Mouse (Mus musculus): ENCODE data around the gene Sp6.
A peak's percentile ranks its signal among the peaks of the same experiment; 100 is the strongest.

The Sp6 gene

GRCm38 (mm10) chr11:96982355-96982754 is 30.8 kb upstream of the Sp6 start:
- DNase-seq (ENCODE audit: low spot score) = peak; percentile 85

GRCm38 (mm10) chr11:96982859-96983258 is 30.3 kb upstream of the Sp6 start, which contains the start of gene Sp2:
Sp2 (minus strand) TSS chr11:96982959.
- no peak for DNase-seq (ENCODE audit: low spot score)

GRCm38 (mm10) chr11:96984903-96985302 is 28.3 kb upstream of the Sp6 start:
- no peak for DNase-seq (ENCODE audit: low spot score)

GRCm38 (mm10) chr11:96986463-96986862 is 26.7 kb upstream of the Sp6 start:
- DNase-seq (ENCODE audit: low spot score) = no peak

GRCm38 (mm10) chr11:96987873-96988655 is 25.1 kb upstream of the Sp6 start:
- DNase-seq (ENCODE audit: low spot score) = no peak

- DNase-seq (ENCODE audit: low spot score) = no peak
Measured at GRCm38 (mm10) chr11:96991501-96991900, 21.7 kb upstream of the Sp6 start.

GRCm38 (mm10) chr11:96992722-96993311 is 20.4 kb upstream of the Sp6 start:
- DNase-seq (ENCODE audit: low spot score) = no peak

- DNase-seq (ENCODE audit: low spot score) = no peak
Measured at GRCm38 (mm10) chr11:96995031-96995430, 18.2 kb upstream of the Sp6 start.

GRCm38 (mm10) chr11:96995836-96996772 is 17.1 kb upstream of the Sp6 start:
- no peak for DNase-seq (ENCODE audit: low spot score)

- DNase-seq (ENCODE audit: low spot score) = no peak
Measured at GRCm38 (mm10) chr11:96996773-96997379, 16.3 kb upstream of the Sp6 start.

GRCm38 (mm10) chr11:96997380-96997956 is 15.7 kb upstream of the Sp6 start:
- DNase-seq (ENCODE audit: low spot score) = no peak

- no peak for DNase-seq (ENCODE audit: low spot score)
Measured at GRCm38 (mm10) chr11:97003170-97003569, 10.0 kb upstream of the Sp6 start.

- no peak for DNase-seq (ENCODE audit: low spot score)
Measured at GRCm38 (mm10) chr11:97007093-97007794, 6.0 kb upstream of the Sp6 start.

- DNase-seq (ENCODE audit: low spot score) = no peak
Measured at GRCm38 (mm10) chr11:97009198-97009790, 3.9 kb upstream of the Sp6 start.

GRCm38 (mm10) chr11:97017696-97018582 is 4.7 kb downstream of the Sp6 start:
- no peak for DNase-seq (ENCODE audit: low spot score)

GRCm38 (mm10) chr11:97018583-97019344 is 5.6 kb downstream of the Sp6 start:
- no peak for DNase-seq (ENCODE audit: low spot score)

GRCm38 (mm10) chr11:97019345-97019708 is 6.1 kb downstream of the Sp6 start:
- DNase-seq (ENCODE audit: low spot score) = no peak

GRCm38 (mm10) chr11:97021121-97021765 is 8.0 kb downstream of the Sp6 start:
- DNase-seq (ENCODE audit: low spot score) = no peak

Measured in layer of hippocampus, adult 11-12 months (tissue).